Mouse (Mus musculus) C2C12 (cell line): ENCODE results near the gene Bicra. TPM values are rescaled to one million over a fixed set of nuclear protein-coding genes. Genes with fewer than 3 reads are reported as not detected.

Source experiments
- H3K27me3 ChIP-seq: one replicate; pipeline ENCODE4 v1.6.1; 2011; ENCODE audit not compliant: control insufficient read depth, insufficient read depth, insufficient read length
- H3K36me3 ChIP-seq: one replicate; pipeline ENCODE4 v1.6.1; 2011; ENCODE audit not compliant: control insufficient read depth, insufficient read depth
- H3K4me3 ChIP-seq: one replicate; pipeline ENCODE4 v1.5.1; 2011; ENCODE audit warnings: mild to moderate bottlenecking, control low read depth; ENCODE audit not compliant: poor library complexity, insufficient read depth, severe bottlenecking
- H3K79me2 ChIP-seq: one replicate; pipeline ENCODE4 v1.6.1; 2011; ENCODE audit not compliant: control insufficient read depth, insufficient read depth
- H3K79me3 ChIP-seq: one replicate; pipeline ENCODE4 v1.6.1; 2011; ENCODE audit warnings: low read depth, control low read depth
- H3ac ChIP-seq: one replicate; pipeline ENCODE3; 2011; ENCODE audit warnings: low read depth; ENCODE audit not compliant: control insufficient read depth, insufficient read length
- CEBPB ChIP-seq: IDR thresholded peaks from one replicate; pipeline ENCODE4 v1.6.1; 2011; ENCODE audit warnings: low read depth, mild to moderate bottlenecking, control low read depth, moderate library complexity
- CTCF ChIP-seq: IDR thresholded peaks from one replicate; pipeline ENCODE4 v1.5.1; 2011; ENCODE audit not compliant: control insufficient read depth, insufficient read depth, insufficient read length
- FOSL1 ChIP-seq: IDR thresholded peaks from one replicate; pipeline ENCODE4 v1.8.0; 2011; ENCODE audit warnings: mild to moderate bottlenecking, low read length; ENCODE audit not compliant: poor library complexity, insufficient read depth, severe bottlenecking
- MAX ChIP-seq: IDR thresholded peaks from one replicate; pipeline ENCODE4 v1.6.1; 2011; ENCODE audit warnings: mild to moderate bottlenecking, control low read depth
- MYOD1 ChIP-seq: IDR thresholded peaks from one replicate; pipeline ENCODE4 v1.6.1; 2011; ENCODE audit warnings: low read depth; ENCODE audit not compliant: control insufficient read depth, insufficient read length
- MYOG ChIP-seq: IDR thresholded peaks from one replicate; pipeline ENCODE4 v1.6.1; 2011; ENCODE audit not compliant: control insufficient read depth, insufficient read length; ENCODE audit errors: extremely low read depth
- USF1 ChIP-seq: IDR thresholded peaks from one replicate; pipeline ENCODE4 v1.6.1; 2011; ENCODE audit warnings: low read depth, mild to moderate bottlenecking, control low read depth, moderate library complexity
- polyA plus RNA-seq: library from polyadenylated mRNA; unstranded; fragments of >200 nt; fragmentation: generic; extraction: Trizol; gene quantifications from one replicate; pipeline ENCODE4 v1.2.1, GENCODE M21; 2012; ENCODE audit warnings: missing spikeins

Gene Bicra
- polyA plus RNA-seq, 1 experiment = 4.3 TPM

GRCm38 (mm10) chr7:16018016-16018810, 29.5 kb downstream of the Bicra start:
- peaks cover 100% of the 10 kb centered on the region for H3K79me2 ChIP-seq

DNA sequence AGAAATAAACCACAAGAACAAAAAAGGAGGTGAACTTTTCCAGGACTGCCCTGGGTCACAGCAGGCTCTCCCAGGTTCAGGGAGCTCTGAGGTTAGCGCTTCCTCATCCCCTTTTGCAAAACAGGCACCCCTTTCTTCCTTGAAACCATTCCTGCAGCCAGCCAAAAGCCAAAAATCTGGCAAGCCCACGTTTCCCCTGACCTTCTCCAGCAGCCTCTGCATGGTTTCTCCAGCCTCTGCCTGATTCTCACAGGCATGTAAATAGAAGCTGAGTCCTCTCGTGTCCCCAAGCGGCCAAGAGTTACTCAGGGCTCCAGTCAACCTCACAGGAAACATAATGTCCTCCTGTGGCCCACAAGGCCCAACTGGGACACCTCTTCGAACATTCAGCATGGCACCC, 32.3 kb downstream of the Bicra start:
- no peak overlapping the region for H3ac ChIP-seq
- TF ChIP-seq MAX = no peak
- TF ChIP-seq USF1 = no peak
- TF ChIP-seq CEBPB = no peak
- TF ChIP-seq MYOG = no peak
- no peak for TF ChIP-seq MYOD1
- no peak for TF ChIP-seq FOSL1
- no peak for TF ChIP-seq CTCF
- peaks cover 90% of the 10 kb centered on the region for H3K79me2 ChIP-seq

More at GRCm38 (mm10) chr7:16018016-16018810, 29.5 kb downstream of the Bicra start:
- H3K27me3 ChIP-seq = no peaks in the 10 kb centered on the region
- TF ChIP-seq USF1 = no peak
- no peak for TF ChIP-seq MYOD1
- no peak for TF ChIP-seq CEBPB
- no peak for TF ChIP-seq CTCF
- TF ChIP-seq FOSL1 = no peak
- TF ChIP-seq MYOG = no peak
- TF ChIP-seq MAX = no peak
- H3ac ChIP-seq = no peak overlapping the region
- H3K4me3 ChIP-seq = no peak overlapping the region
- peaks cover 28% of the 10 kb centered on the region for H3K79me3 ChIP-seq
- H3K36me3 ChIP-seq = no peaks in the 10 kb centered on the region

DNA sequence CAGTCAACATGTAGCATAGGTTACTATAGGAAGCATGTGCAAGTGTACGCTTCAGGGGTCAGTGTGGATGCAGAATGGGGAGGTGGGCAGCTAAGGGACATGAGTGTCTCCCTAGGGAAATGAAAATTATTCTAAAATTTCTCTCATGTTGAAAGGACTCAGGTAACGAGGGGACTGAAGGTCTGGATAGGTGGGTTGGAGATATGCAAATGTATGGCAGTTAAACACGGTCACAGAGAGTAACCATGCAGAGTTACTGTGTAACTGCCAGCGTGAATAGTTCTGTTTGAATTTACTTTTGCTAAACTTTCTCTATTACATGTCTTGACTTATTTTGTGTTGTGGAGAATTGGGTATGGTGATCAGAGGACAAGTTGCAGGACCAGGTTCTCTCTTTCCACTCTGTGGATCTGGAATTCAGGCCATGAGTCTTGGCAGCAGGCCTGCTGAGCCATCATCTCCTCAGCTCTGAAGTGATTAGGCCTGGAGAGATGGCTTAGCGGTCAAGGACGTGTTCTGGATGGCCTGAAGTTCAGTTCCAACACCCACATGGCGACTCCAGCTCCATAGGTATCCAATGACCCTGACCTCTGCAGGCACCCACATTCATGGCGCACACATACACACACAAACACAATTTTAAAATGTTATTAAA, 33.1 kb downstream of the Bicra start:
- no peak for TF ChIP-seq FOSL1
- TF ChIP-seq CEBPB = no peak
- no peak for TF ChIP-seq USF1
- no peak for TF ChIP-seq MAX
- no peak for TF ChIP-seq CTCF
- TF ChIP-seq MYOD1 = no peak
- no peak for TF ChIP-seq MYOG
- Histone ChIP-seq H3K4me3 (no peak overlapping the region), H3ac (no peak overlapping the region), H3K27me3 (no peaks in the 10 kb centered on the region), H3K36me3 (no peaks in the 10 kb centered on the region), H3K79me3 (peaks cover 26% of the 10 kb centered on the region), H3K79me2 (peaks cover 88% of the 10 kb centered on the region)

More for the DNA sequence above, 32.3 kb downstream of the Bicra start:
- peaks cover 26% of the 10 kb centered on the region for H3K79me3 ChIP-seq
- no peak overlapping the region for H3K4me3 ChIP-seq
- no peaks in the 10 kb centered on the region for H3K27me3 ChIP-seq
- H3K36me3 ChIP-seq = no peaks in the 10 kb centered on the region

DNA sequence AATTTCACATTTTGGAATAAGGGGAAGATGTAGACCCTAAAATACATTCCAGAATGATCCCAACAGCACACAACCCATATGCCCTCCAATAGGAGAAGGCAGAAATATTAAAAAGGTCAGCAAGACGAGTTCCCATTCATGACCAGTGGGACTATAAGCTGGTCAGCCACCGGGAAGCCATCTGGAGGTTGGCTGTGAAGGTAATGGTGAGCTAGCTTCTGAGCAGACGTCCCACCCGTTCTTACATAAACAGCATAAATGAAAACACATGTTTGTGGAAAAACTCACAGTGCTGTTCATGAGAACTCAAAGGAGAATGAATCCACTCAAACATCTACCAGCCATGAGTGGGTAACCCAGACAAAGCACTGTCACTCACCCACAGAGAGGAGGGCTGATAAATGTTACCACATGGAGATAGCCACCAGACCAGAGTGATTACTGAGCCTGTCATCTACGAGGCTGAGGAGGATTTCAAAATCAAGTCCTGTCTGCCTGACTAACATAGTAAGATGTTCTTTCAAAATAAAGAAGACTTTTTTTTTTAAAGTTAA, 33.9 kb downstream of the Bicra start:
- Histone ChIP-seq H3K27me3 (no peaks in the 10 kb centered on the region), H3K79me2 (peaks cover 83% of the 10 kb centered on the region), H3K79me3 (peaks cover 20% of the 10 kb centered on the region), H3ac (no peak overlapping the region), H3K4me3 (no peak overlapping the region), H3K36me3 (no peaks in the 10 kb centered on the region)
- no peak for TF ChIP-seq MAX
- TF ChIP-seq USF1 = no peak
- no peak for TF ChIP-seq MYOD1
- TF ChIP-seq CEBPB = no peak
- no peak for TF ChIP-seq CTCF
- no peak for TF ChIP-seq FOSL1
- TF ChIP-seq MYOG = no peak

DNA sequence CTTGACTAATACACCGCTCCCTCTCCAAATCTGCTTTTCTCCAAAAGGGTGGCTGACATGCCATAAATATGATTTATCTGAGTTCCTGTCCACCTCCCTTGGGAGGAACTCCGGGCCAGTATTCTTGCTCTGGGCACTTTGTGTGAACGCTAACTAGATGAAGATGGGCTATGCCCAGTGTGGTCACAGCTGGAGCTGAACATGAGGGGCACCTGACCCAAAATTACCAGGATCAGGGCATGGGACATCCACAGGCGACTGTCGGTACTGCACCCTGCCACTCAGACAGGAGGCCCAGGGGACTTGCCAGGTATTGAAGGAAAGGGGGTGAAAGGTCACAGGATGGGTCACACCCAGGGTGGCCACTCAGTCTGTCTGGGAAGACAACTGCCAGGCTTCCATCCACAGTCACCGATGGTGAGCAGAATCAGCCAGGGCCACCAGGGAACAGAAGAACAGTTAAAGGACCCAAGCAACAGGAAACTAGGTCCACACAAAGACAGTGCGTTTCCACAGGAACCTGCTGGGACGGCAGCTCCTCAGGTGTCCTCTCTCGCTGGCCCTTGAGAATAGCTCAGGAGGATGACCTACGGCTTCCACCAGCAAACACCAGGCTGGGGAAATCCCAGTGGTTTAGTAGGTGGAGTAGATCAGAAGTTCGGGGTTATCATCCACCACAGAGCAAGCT, 35.0 kb downstream of the Bicra start:
- Histone ChIP-seq H3K4me3 (no peak overlapping the region), H3K27me3 (no peaks in the 10 kb centered on the region), H3ac (no peak overlapping the region), H3K36me3 (no peaks in the 10 kb centered on the region), H3K79me3 (peaks cover 15% of the 10 kb centered on the region), H3K79me2 (peaks cover 73% of the 10 kb centered on the region)
- TF ChIP-seq MYOG (no peak), CTCF (no peak), MAX (no peak), MYOD1 (no peak), USF1 (no peak)
